Mouse (Mus musculus) layer of hippocampus, adult 8-10 months (tissue): Measurements from ENCODE around the gene Olfr573-ps1. TPM values are rescaled to one million over a fixed set of nuclear protein-coding genes. Genes with fewer than 3 reads are reported as not detected.

Source experiments
- DNase-seq, 2 experiments: peaks; one replicate each; pipeline ENCODE4 v3.0.0; 2022; ENCODE audit warnings: low spot score in 2 of 2
- total RNA-seq, 4 experiments: library from RNA; stranded (reverse); gene quantifications; 2 replicates each; pipeline ENCODE4 v1.2.4; 2022

Olfr573-ps1 gene
- not detected for total RNA-seq

- no peak for DNase-seq
Measured at GRCm38 (mm10) chr7:102942475-102942874, at the start of gene Olfr573-ps1. Gene Olfr573-ps1, minus strand, starts transcription at chr7:102942575.

DNA sequence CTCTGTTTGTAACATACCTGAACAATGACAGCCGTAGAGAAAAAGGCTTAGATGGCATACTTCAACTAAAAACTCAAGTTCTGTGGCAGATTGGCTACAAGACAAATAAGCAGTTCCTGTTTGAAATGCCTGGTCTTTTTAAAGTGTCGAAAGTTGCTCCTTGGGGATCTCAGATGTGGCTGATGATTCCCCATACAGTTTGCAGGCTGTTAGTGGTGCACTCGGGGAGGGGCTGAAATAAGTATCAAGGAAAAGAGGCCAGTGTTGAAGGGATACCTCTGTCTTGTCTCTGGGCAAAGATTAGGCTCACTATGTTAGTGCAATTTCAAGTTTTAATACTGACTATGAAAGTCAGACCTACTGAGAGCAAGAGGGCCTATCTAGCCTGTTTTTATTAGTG lies 46.8 kb upstream of the Olfr573-ps1 start, which contains the start of gene Olfr578:
Gene Olfr578 (minus strand): TSS at position 101 of the 400 bp plus-strand sequence.
- DNase-seq: no peak

- no peak for DNase-seq
Measured at GRCm38 (mm10) chr7:102975843-102976242, 33.5 kb upstream of the Olfr573-ps1 start, which contains the start of gene Olfr577. Gene Olfr577, minus strand, starts transcription at chr7:102975943.

DNA sequence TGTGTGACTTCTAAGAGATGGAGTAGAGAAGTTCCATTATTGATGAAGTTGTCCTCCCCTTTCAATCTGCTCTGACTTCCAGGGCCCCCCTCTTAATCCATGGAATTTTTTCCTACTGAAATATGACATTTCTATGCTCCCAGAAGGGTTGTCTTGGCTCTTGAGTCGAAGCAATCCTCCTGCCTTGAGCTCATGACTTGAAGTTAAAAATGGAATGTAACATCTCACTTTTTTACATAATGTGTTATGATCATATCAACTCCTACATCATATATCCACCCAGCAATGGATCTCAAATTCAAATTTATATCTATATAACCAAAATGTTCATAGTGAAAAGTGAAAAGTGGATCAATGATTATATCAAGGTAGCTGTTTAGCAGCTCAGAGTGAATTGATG lies 32.0 kb upstream of the Olfr573-ps1 start:
- no peak for DNase-seq

- DNase-seq: no peak
Measured at GRCm38 (mm10) chr7:102962360-102962759, 20.0 kb upstream of the Olfr573-ps1 start, which contains the start of gene Olfr576. Gene Olfr576, plus strand, starts transcription at chr7:102962660.

- no peak for DNase-seq
Measured at GRCm38 (mm10) chr7:102958593-102958992, 16.2 kb upstream of the Olfr573-ps1 start, which contains the start of gene Olfr575. Gene Olfr575, minus strand, starts transcription at chr7:102958775.

DNA sequence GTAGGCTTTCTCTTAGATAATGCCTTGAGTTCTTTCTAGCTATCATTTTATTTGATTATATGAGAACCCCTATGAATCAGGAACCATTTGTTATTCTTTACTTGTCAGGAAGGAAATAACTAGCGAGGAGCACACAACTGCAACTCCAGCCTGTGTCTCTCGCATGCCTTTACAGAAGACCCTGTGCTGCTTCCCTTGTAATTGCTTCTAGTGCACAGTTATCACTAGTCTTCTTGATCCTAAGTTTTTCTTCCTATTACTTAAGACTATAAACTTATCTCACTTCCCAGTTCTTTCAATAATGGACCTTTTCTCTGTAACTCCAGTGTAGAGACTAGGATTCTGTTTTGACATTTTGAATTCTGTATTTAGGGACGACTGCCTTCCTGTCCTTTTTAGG lies 15.8 kb upstream of the Olfr573-ps1 start:
- DNase-seq: no peak

DNA sequence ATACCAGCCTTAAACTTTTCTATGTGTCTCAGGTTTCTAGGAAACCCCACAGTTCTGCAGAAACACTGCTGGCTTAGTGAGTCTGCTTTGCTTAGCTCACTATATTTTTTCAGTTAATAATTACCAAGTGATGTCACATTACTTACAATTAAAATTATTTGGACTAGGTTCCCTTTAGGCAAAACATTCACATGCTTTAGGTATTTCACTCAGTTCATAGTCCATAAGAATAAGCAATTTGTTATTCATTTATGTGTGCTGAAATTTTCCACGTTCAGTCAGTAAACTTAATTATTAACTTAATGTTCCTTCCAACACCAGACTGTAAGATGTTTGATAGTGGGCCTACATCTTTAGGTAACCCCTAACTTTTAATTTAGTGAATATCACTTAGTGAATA lies 8.4 kb upstream of the Olfr573-ps1 start:
- no peak for DNase-seq

DNA sequence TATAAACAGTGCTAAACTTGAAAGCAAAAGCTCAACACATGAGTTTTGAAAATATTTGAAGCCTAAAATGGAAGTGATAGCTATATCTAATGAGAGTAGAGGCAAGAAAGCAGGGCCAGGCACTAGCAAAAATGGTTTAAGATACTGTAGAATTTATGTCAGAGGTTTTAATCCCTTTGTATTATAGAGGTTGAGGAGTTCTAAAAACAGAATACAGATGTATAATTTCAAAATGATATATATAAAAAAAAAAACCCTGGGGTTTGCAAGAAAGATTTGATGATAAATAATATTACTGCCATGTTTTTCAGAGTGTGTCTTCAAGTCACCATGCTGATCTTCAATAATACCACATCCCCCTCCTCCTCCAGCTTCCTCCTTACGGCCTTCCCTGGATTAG lies 5.8 kb upstream of the Olfr573-ps1 start, which contains the start of gene Olfr574:
Gene Olfr574 (plus strand): TSS at position 301 of the 400 bp plus-strand sequence.
- no peak for DNase-seq

DNA sequence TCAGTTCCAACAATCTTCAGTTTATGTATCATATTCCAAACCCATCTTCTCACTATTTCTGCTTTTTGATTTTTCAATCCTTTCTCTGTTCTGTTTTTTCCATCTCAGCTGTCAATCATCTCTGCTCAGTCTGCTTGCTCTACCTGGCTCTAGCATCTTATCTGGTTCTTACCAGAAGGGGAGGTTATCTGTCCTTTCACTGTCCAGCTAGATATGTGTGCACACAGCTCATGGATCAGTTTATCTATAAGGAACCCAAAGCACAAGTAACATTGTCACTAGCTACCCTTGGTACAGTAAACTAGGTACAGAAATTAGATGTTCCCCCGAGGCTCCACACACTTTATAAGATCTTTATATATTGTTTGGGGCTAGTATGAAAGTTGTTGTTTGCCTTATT lies 1.0 kb upstream of the Olfr573-ps1 start:
- DNase-seq: no peak

GRCm38 (mm10) chr7:102927105-102927504 lies 15.3 kb downstream of the Olfr573-ps1 start:
- no peak for DNase-seq

DNA sequence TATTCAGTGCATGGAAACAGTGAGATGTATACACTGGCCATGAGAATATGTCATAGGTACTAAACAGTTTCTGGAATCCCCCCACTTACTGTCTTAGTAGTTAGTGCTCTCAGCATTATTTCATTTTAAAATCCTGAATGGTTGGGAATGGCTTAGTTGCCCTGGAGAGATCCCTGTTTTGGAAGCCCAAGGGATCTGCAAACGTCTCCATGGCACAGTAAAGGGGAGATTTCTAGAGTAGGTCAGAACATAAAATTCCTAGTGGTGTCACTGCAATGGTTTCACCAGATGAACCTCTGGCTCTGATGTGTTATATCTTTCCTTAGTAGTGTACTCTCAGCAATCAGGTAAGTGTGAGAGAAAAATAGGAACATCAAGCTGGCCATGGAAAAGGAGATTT lies 18.3 kb downstream of the Olfr573-ps1 start, which contains the start of gene Olfr572:
Gene Olfr572 (plus strand): TSS at position 301 of the 400 bp plus-strand sequence.
- DNase-seq: no peak

- DNase-seq: no peak
Measured at GRCm38 (mm10) chr7:102919632-102920031, 22.7 kb downstream of the Olfr573-ps1 start.

DNA sequence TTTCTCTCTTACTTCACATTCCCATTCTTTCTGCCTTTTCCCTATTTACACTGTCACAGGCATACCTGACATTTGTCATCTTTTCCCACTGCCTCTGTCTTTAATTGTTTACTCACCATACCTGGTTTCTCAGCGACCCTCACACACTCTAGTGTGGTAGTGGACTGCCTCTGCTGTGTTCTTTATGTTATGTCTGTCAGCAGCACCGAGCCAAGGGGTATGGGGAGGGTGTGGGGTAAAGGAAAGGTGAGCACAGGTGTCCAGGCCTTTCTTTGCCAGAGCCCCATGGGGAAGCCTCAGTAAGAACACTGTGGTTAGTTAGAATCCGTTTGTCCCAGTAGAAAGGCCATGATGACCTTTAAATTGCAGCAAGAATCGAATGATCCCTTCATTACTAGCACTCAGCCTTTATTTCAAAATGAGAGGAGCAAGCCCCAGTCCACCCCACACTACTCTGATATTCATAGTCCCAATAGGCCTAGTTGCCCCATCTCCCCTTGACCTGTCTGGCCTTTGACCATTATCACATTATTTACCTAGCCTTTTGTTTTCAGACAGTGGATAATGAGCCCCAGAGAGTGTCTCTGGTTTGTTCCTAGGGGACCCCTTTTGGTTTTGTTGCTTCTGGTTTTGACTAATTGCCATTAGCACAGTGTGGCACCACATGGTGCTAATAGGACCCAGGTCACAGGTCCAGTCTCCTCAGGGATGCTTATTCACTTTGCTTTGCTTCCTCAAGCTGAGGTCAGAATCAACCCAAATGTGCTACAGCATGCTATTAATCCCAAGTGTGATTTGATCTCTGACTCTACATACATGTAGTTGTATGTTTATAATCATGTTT lies 25.1 kb downstream of the Olfr573-ps1 start, which contains the start of gene Olfr571:
Gene Olfr571 (minus strand): TSS at position 505 of the 844 bp plus-strand sequence.
- DNase-seq: no peak

- DNase-seq: no peak
Measured at GRCm38 (mm10) chr7:102916405-102916804, 26.0 kb downstream of the Olfr573-ps1 start.

DNA sequence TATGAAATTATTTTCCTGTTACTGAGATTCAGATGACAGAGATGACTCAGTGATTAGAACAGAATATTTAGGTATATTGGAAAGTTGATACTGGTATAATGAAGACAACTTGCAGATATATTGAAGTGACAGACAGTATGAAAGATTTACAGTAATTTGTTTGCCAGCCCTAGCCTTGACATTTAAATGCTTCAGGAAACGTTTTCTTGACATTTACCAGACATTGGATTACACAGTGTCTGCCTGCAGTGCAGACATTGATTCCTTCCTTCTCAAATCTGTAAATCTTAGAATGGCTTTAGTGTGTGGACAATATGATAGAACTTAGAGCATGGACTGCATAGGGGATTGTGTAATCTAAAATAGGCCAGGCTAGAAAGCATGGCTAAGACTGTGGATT lies 27.1 kb downstream of the Olfr573-ps1 start:
- no peak for DNase-seq

Other genes with a start within 250 kb of the Olfr573-ps1 start
- under 1 TPM; 0.12 to 0.85 (median 0.17) TPM for gene Olfr557, start 246.7 kb downstream of the Olfr573-ps1 start, total RNA-seq
- under 1 TPM; 0.31 to 0.49 (median 0.39) TPM for gene Olfr558, start 240.4 kb downstream of the Olfr573-ps1 start, total RNA-seq
- gene Olfr33, start 223.5 kb downstream of the Olfr573-ps1 start, total RNA-seq: not detected
- not detected for gene Olfr559, start 215.1 kb downstream of the Olfr573-ps1 start, total RNA-seq
- gene Olfr560, start 183.2 kb downstream of the Olfr573-ps1 start, total RNA-seq: not detected
- gene Olfr78, start 183.1 kb downstream of the Olfr573-ps1 start, total RNA-seq: under 1 TPM in 3 of 4 experiments, not detected in 1; 0.13 to 0.37 (median 0.16) TPM
- gene Olfr561, start 171.4 kb downstream of the Olfr573-ps1 start, total RNA-seq: not detected
- under 1 TPM in 3 of 4 experiments, not detected in 1; 0.40 to 0.68 (median 0.51) TPM for gene Olfr564, start 139.1 kb downstream of the Olfr573-ps1 start, total RNA-seq
- not detected for gene Olfr566, start 83.8 kb downstream of the Olfr573-ps1 start, total RNA-seq
- not detected for gene Olfr568, start 65.5 kb downstream of the Olfr573-ps1 start, total RNA-seq
- gene Olfr569, start 51.7 kb downstream of the Olfr573-ps1 start, total RNA-seq: not detected
- gene Olfr570, start 48.0 kb downstream of the Olfr573-ps1 start, total RNA-seq: not detected
- not detected for gene Olfr571, start 25.0 kb downstream of the Olfr573-ps1 start, total RNA-seq
- gene Olfr572, start 18.2 kb downstream of the Olfr573-ps1 start, total RNA-seq: not detected
- gene Olfr574, start 5.9 kb upstream of the Olfr573-ps1 start, total RNA-seq: not detected
- not detected for gene Olfr575, start 16.2 kb upstream of the Olfr573-ps1 start, total RNA-seq
- gene Olfr576, start 20.1 kb upstream of the Olfr573-ps1 start, total RNA-seq: not detected
- gene Olfr577, start 33.4 kb upstream of the Olfr573-ps1 start, total RNA-seq: not detected
- not detected for gene Olfr578, start 46.7 kb upstream of the Olfr573-ps1 start, total RNA-seq
- gene Olfr582, start 95.4 kb upstream of the Olfr573-ps1 start, total RNA-seq: not detected
- not detected for gene Olfr583, start 108.7 kb upstream of the Olfr573-ps1 start, total RNA-seq
- gene Olfr584, start 139.3 kb upstream of the Olfr573-ps1 start, total RNA-seq: not detected
- not detected for gene Olfr585, start 155.1 kb upstream of the Olfr573-ps1 start, total RNA-seq
- not detected for gene Olfr586, start 183.1 kb upstream of the Olfr573-ps1 start, total RNA-seq
- not detected for gene Olfr588-ps1, start 198.3 kb upstream of the Olfr573-ps1 start, total RNA-seq
- gene Olfr589, start 213.8 kb upstream of the Olfr573-ps1 start, total RNA-seq: not detected
- gene Olfr591, start 235.8 kb upstream of the Olfr573-ps1 start, total RNA-seq: not detected
- not detected for gene Olfr592, start 242.2 kb upstream of the Olfr573-ps1 start, total RNA-seq